Comparison of ENCODE assay signal across 12 mouse cellular contexts in genomic region chr5:81640118-81640517, GRCm38 (mm10).
A peak's percentile ranks its signal among the peaks of the same experiment; 100 is the strongest.
DNase-seq lines count a peak whose midpoint lies in the region; ATAC-seq lines count a peak whose summit lies in the region.
"Had no signal": no experiment of that assay in that cellular context is flagged by ENCODE, and none has a peak within 500 bp of the region (broad histone marks: within the 10 kb centered on the region; RNA-seq: fewer than 3 reads in every experiment).

No protein-coding gene starts in this region.

- H3K4me3 ChIP-seq in forebrain, embryonic 14.5 days (ENCODE audit: low read depth, low read length): no peak overlapping the region
- H3K4me3 ChIP-seq in forebrain, embryonic 16.5 days (replicated peaks; ENCODE audit: low read length): no peak overlapping the region
- no peak overlapping the region for H3K4me3 ChIP-seq in kidney, embryonic 15.5 days (replicated peaks)
- H3K4me3 ChIP-seq: heart, embryonic 15.5 days; midbrain, embryonic 15.5 days had no signal

- ATAC-seq in forebrain, embryonic 14.5 days: no peak
- no peak for ATAC-seq in forebrain, embryonic 16.5 days
- no peak for ATAC-seq in kidney, embryonic 15.5 days (replicated peaks; ENCODE audit: low FRiP score)
- ATAC-seq: midbrain, embryonic 15.5 days had no signal

- 0 out of 2 replicates have a peak, but pooled peaks cover 3% of the 10 kb centered on the region for H3K4me1 ChIP-seq in forebrain, embryonic 14.5 days (ENCODE audit: control insufficient read depth, insufficient read depth, low read length)
- peaks cover 3% of the 10 kb centered on the region for H3K4me1 ChIP-seq in forebrain, embryonic 16.5 days (replicated peaks; ENCODE audit: control insufficient read depth, insufficient read depth, low read length)
- H3K4me1 ChIP-seq in kidney, embryonic 15.5 days: no peaks in the 10 kb centered on the region
- H3K4me1 ChIP-seq: heart, embryonic 15.5 days had no signal

- no peaks in the 10 kb centered on the region for H3K36me3 ChIP-seq in forebrain, embryonic 14.5 days (ENCODE audit: control insufficient read depth, insufficient read depth, low read length)
- no peaks in the 10 kb centered on the region for H3K36me3 ChIP-seq in forebrain, embryonic 16.5 days (ENCODE audit: control insufficient read depth, insufficient read depth)
- no peaks in the 10 kb centered on the region for H3K36me3 ChIP-seq in kidney, embryonic 15.5 days
- H3K36me3 ChIP-seq: heart, embryonic 15.5 days; midbrain, embryonic 15.5 days had no signal

- no peak overlapping the region for H3K27ac ChIP-seq in forebrain, embryonic 14.5 days (ENCODE audit: low read depth, low read length)
- no peak overlapping the region for H3K27ac ChIP-seq in forebrain, embryonic 16.5 days (ENCODE audit: low read length)
- no peak overlapping the region for H3K27ac ChIP-seq in kidney, embryonic 15.5 days
- H3K27ac ChIP-seq: heart, embryonic 15.5 days; midbrain, embryonic 15.5 days had no signal

- DNase-seq in forebrain, embryonic 14.5 days (ENCODE audit: low spot score): peak; percentile 11
- peak; percentile 6 for DNase-seq in kidney, adult 11 months
- DNase-seq in ovary, postnatal 14 days (ENCODE audit: low spot score): peak; percentile 1
- no peak for DNase-seq in ovary, postnatal 36 days (ENCODE audit: low spot score)
- peak; percentile 29 for DNase-seq in telencephalon, adult 2 months (ENCODE audit: low read depth, low spot score)
- no peak for DNase-seq in urinary bladder, postnatal 4 days (ENCODE audit: low spot score in 2 of 2)
- DNase-seq: lung, adult 18-20 months; thymus, postnatal 36 days had no signal

- H3K4me2 ChIP-seq in forebrain, embryonic 14.5 days (ENCODE audit: low read length): no peak overlapping the region
- no peak overlapping the region for H3K4me2 ChIP-seq in forebrain, embryonic 16.5 days (ENCODE audit: low read length)
- no peak overlapping the region for H3K4me2 ChIP-seq in kidney, embryonic 15.5 days
- H3K4me2 ChIP-seq: heart, embryonic 15.5 days; midbrain, embryonic 15.5 days had no signal

- no peak overlapping the region for H3K9ac ChIP-seq in forebrain, embryonic 14.5 days (ENCODE audit: low read length)
- H3K9ac ChIP-seq in forebrain, embryonic 16.5 days (replicated peaks; ENCODE audit: low read depth, low read length): no peak overlapping the region
- H3K9ac ChIP-seq in kidney, embryonic 15.5 days: no peak overlapping the region
- H3K9ac ChIP-seq: heart, embryonic 15.5 days; midbrain, embryonic 15.5 days had no signal

- H3K9me3 ChIP-seq in forebrain, embryonic 14.5 days (replicated peaks; ENCODE audit: control insufficient read depth, low read length): no peaks in the 10 kb centered on the region
- H3K9me3 ChIP-seq in forebrain, embryonic 16.5 days (ENCODE audit: control insufficient read depth, low read length): no peaks in the 10 kb centered on the region
- H3K9me3 ChIP-seq in kidney, embryonic 15.5 days (replicated peaks): no peaks in the 10 kb centered on the region
- H3K9me3 ChIP-seq: heart, embryonic 15.5 days; midbrain, embryonic 15.5 days had no signal

- 51% methylated on average over 4 of the region's 4 CpGs for WGBS in forebrain, embryonic 14.5 days
- WGBS in forebrain, embryonic 16.5 days: 32% methylated on average over 4 of the region's 4 CpGs
- WGBS in kidney, embryonic 15.5 days: 73% methylated on average over 4 of the region's 4 CpGs

- no peaks in the 10 kb centered on the region for H3K27me3 ChIP-seq in forebrain, embryonic 14.5 days (replicated peaks; ENCODE audit: control insufficient read depth, insufficient read depth, low read length)
- no peaks in the 10 kb centered on the region for H3K27me3 ChIP-seq in forebrain, embryonic 16.5 days (replicated peaks; ENCODE audit: control insufficient read depth, insufficient read depth, low read length)
- no peaks in the 10 kb centered on the region for H3K27me3 ChIP-seq in kidney, embryonic 15.5 days
- H3K27me3 ChIP-seq: heart, embryonic 15.5 days; midbrain, embryonic 15.5 days had no signal

Comparison
In these comparisons a context has a peak if more than half of its experiments do, and no peak if none do; other contexts are left out.
1. DNase-seq: peak in forebrain, embryonic 14.5 days (single experiment), kidney, adult 11 months (single experiment), ovary, postnatal 14 days (single experiment) and telencephalon, adult 2 months (single experiment); none in ovary, postnatal 36 days (single experiment) and urinary bladder, postnatal 4 days (0 of 2).